Mouse (Mus musculus): ENCODE measurements around the gene Ap2b1. TPM values are rescaled to one million over a fixed set of nuclear protein-coding genes. Genes with fewer than 3 reads are reported as not detected.

Gene Ap2b1
- total RNA-seq (2021), result 100 to 1,000 TPM; 105 to 121 TPM
- long read RNA-seq, experiment 1, full-length matches to known transcripts, result 3 of 4 reads
- long read RNA-seq, experiment 1, partial matches to known transcripts, result 0 of 4 reads
- long read RNA-seq, experiment 1, other reads (novel, unspliced or antisense), result 1 of 4 reads
- long read RNA-seq, experiment 2, full-length matches to known transcripts, result 6 of 10 reads
- long read RNA-seq, experiment 2, partial matches to known transcripts, result 3 of 10 reads
- long read RNA-seq, experiment 2, other reads (novel, unspliced or antisense), result 1 of 10 reads

GRCm38 (mm10) chr11:83298225-83299195 lies at the start of gene Ap2b1:
TSS of gene Ap2b1 (plus strand) at chr11:83299024.
- peak; percentile 74 to 86 for DNase-seq (ENCODE audit: low spot score in 2 of 2)

DNA sequence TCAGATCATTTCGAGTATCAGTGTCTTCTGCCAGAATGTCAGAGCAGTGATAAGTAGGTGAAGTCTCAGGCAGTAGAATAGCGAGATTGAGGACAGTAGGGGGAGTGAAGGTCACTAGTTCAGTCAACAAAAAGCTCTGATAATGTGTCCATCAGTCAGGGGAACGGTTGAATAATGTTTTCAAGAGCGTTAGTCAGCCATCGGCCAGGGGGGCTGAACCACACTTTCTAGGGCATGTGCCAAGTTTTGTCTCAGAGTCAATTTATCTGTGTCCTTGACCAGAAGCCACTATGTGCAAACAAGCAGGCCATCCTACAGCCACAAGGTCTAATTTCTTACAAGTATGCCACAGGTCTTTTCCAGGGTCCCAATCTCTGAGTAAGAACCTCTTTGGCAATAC lies 41.6 kb upstream of the Ap2b1 start:
- peak in 1 of 2 experiments; percentile 50 for DNase-seq (ENCODE audit: low spot score in 2 of 2)

DNA sequence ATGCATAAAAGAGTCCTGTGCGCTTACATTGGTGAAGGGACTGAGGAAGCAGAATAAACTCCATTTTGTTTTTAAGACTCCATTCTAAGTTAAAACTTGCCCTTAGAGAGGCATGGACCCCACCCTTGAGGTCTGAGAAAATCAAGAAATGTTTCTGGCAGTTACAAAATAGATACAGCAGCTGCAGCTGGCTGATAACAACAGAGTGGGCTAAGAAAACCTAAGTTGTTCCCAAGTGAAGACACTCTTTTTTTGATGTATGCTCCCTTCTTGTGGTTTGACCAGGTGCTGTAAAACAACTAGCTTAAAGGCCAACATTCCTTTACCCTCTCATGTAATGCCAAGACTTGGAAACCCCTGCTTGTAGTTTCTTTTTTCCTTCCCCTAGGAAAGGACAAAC lies 36.2 kb upstream of the Ap2b1 start:
- no peak for DNase-seq (ENCODE audit: low spot score in 2 of 2)

GRCm38 (mm10) chr11:83263146-83263545 lies 35.7 kb upstream of the Ap2b1 start:
- DNase-seq (ENCODE audit: low spot score in 2 of 2), result no peak

DNA sequence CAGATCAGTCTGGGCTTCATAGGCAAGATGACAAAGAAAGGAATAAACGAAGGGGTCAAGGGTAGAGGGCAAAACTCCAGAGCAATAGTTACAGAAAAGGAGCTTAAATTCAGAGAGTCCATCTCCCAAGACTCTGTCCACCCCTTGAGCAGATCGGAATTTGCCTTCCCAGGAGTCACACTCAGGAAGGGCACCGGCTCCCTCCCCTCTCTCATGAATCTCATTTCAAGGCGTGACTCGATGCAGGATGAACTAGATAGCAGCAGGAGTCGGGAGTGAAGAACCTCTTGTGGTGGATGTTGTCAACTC lies 28.0 kb upstream of the Ap2b1 start:
- DNase-seq (ENCODE audit: low spot score in 2 of 2), result no peak

- peak; percentile 37 to 58 for DNase-seq (ENCODE audit: low spot score in 2 of 2)
Measured at GRCm38 (mm10) chr11:83271151-83271950, 27.5 kb upstream of the Ap2b1 start.

GRCm38 (mm10) chr11:83271951-83272843 lies 26.6 kb upstream of the Ap2b1 start:
- no peak for DNase-seq (ENCODE audit: low spot score in 2 of 2)

GRCm38 (mm10) chr11:83276251-83276650 lies 22.6 kb upstream of the Ap2b1 start:
- no peak for DNase-seq (ENCODE audit: low spot score in 2 of 2)

- no peak for DNase-seq (ENCODE audit: low spot score in 2 of 2)
Measured at GRCm38 (mm10) chr11:83279024-83279423, 19.8 kb upstream of the Ap2b1 start.

DNA sequence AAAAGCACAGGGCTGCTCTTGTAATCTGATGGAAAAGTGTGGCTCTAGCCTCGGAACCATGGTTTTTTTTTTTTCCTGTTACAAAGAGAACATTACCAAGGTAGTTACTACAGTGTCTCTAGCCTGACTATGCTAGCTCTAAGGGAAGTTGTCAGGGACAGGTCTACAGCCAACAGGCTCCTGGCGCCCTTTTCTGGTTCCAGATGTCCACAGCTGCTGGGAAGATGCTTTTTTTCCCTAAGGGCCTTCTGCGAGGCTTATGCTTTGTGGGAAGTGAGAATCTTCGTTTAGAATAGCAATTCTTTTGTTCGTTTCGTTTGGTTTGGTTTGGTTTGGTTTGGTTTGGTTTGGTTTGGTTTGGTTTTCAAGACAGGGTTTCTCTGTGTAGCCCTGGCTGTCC lies 19.1 kb upstream of the Ap2b1 start:
- no peak for DNase-seq (ENCODE audit: low spot score in 2 of 2)

DNA sequence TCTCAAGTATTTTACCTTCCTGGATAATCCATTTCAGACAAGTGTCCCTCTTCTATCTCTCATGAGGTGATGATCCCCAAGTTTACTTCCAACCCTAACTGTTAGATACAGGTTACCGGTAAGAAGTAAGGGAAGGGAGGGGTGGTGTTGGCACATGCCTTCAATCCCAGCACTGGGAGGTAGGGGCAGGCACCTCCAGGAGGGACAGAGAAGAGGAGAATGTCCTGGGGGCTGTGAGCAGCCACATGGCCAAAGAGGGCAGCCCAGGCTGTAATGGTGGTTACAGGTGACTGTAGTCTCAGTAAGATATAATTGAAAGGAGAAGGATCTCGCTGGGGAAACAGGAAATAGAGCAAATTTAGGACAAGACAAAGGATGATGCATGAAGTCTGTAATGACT lies 16.7 kb upstream of the Ap2b1 start:
- no peak for DNase-seq (ENCODE audit: low spot score in 2 of 2)

- no peak for DNase-seq (ENCODE audit: low spot score in 2 of 2)
Measured at GRCm38 (mm10) chr11:83285627-83286026, 13.2 kb upstream of the Ap2b1 start.

GRCm38 (mm10) chr11:83286566-83286965 lies 12.3 kb upstream of the Ap2b1 start, which contains the start of gene Slfn14:
TSS of gene Slfn14 (minus strand) at chr11:83286726.
- DNase-seq (ENCODE audit: low spot score in 2 of 2), result no peak

DNA sequence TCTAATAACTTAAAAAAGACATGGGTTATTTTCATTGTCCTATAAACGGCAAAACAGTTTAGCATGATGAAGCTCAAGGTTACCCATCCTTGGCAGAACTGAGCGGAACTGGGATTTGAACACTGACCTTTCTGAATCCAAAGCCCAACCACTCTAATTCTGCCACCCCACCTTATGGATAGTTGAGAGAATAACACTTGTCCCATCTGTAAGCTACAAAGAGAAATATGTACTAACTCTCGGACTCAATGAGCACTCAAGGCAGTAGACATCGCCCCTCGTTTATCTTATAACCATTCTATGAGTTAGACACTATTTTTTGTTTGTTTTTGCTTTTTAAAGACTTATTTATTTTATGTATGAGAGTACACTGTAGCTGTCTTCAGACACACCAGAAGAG lies 9.8 kb upstream of the Ap2b1 start:
- no peak for DNase-seq (ENCODE audit: low spot score in 2 of 2)

DNA sequence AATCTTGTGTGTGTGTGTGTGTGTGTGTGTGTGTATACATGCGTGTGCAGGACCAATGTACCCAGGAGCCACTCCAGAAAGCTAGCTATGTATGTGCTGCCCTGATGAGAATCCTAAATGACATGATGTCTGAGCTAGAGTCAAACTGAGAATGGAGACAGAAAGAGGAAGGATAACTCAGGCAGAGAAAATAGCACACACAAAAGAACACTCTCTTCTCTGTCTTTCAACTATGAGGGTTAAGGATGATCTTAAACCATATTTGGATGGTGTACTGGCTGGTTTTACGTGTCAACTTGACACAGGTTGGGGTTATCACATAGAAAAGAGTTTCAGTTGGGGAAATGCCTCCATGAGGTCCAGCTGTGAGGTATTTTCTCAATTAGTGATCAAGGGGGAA lies 9.2 kb upstream of the Ap2b1 start:
- no peak for DNase-seq (ENCODE audit: low spot score in 2 of 2)

DNA sequence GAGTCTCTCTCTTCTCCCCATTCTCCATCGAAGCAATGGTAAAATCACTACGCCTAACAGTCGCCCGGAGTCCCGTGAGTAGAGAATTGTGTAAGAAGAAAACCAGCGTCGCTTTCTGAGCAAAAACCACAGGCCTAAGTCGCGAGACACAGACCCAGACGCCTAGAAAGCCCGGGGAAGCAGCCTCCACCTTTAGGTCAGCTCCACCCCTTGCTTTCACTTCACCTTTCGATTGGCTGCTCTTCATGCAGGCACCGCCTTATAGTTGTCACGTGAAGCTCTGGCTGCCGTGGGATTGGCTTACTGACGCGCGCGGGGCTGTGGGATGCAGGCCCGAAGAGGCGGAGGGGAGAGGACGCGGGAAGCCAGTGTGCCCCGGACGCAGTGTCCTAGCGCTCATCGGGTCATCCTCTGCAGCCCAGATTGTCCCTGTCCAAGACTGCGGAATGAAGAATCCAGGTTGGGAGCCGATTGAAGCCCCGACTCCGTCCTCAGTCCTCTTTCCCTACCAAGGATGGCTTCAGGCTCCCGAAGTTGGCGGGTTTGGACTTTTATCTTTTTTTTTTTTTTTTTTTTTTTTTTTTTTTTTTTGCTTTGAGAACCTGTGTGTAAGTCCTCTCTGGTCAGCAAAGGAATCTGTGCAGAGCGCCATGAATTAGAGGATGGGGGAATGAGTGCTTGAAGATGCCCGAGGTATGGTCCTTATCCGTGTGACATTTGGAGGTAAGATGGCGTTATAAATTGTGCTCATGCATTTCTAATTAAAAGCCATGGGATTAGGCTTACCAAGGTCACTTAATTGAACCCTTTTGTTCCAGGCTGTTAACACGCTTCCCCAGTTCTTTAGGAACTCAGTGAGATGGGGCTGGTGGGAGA lies 7.2 kb upstream of the Ap2b1 start:
- peak; percentile 77 to 87 for DNase-seq (ENCODE audit: low spot score in 2 of 2)

- no peak for DNase-seq (ENCODE audit: low spot score in 2 of 2)
Measured at GRCm38 (mm10) chr11:83292251-83292587, 6.6 kb upstream of the Ap2b1 start.

GRCm38 (mm10) chr11:83293182-83293581 lies 5.6 kb upstream of the Ap2b1 start:
- no peak for DNase-seq (ENCODE audit: low spot score in 2 of 2)

GRCm38 (mm10) chr11:83294133-83294532 lies 4.7 kb upstream of the Ap2b1 start:
- no peak for DNase-seq (ENCODE audit: low spot score in 2 of 2)

GRCm38 (mm10) chr11:83297816-83298215 lies 1.0 kb upstream of the Ap2b1 start:
- no peak for DNase-seq (ENCODE audit: low spot score in 2 of 2)

Data from adrenal gland, postnatal 4 days (tissue).